Mouse (Mus musculus) heart, adult 2 months (tissue): ENCODE data around the gene Phactr1.

Experiments used
- CTCF ChIP-seq: fragments of 200-600 bp; IDR thresholded peaks from 2 replicates; pipeline ENCODE4 v1.8.1; 2022; ENCODE audit warnings: antibody characterized with exemption, mild to moderate bottlenecking, moderate library complexity
- EP300 ChIP-seq: fragments of 200-500 bp; IDR thresholded peaks from 2 replicates; pipeline ENCODE4 v1.6.1; 2011; ENCODE audit warnings: low read depth, low read length, control low read depth; ENCODE audit not compliant: insufficient read depth
- POLR2A ChIP-seq: fragments of 200-500 bp; IDR thresholded peaks from 2 replicates; pipeline ENCODE4 v1.6.1; 2011; ENCODE audit warnings: mild to moderate bottlenecking, low read depth, low read length, control low read depth; ENCODE audit not compliant: insufficient read depth

DNA sequence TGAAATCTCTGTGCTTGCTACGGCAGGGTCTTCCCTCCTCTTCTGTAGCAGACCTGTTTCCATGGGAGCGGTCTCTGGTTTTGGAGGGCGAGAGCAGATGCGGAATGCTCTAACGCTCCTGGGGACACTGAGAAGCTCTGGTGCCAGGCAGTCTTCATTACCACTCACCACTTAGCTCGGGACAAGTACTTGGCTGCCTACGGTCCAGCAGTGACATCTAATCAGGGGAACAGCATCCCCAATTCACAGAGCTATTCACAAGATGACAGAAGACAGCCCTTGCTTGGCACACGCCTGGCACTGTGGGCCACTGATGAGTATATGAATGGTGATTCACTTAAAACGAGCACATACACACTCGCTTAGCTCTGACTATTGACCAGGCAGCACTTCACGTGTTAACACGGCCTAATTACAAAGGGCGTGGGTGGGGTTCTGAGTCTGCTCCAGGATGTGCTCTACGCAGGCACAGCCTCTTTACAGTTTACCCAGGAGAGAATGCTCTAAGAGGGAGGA is 471.6 kb downstream of the Phactr1 start:
- no peak for TF ChIP-seq CTCF
- no peak for TF ChIP-seq POLR2A
- TF ChIP-seq EP300, result no peak
